Comparison of ENCODE assay signal across 41 mouse cellular contexts in the genomic region with DNA sequence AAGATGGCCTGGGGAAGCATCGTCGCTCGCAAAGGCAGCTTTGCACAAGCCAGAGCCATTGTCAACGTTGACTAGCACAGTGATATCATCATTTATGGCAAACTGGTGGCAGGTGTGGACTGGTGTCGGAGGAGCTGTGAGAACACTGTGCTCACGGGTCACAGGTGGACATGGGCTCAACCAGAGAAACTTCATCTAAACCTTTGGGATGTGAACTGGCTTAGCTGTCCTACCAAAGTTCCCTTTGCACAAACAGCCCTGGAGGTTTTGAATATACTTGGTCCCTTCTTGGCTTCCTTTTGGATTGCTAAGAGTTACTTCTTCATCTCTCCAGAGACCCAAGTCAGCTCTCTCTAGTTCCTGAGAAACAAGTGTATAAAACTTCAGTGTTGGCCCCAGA. TPM values are rescaled to one million over a fixed set of nuclear protein-coding genes. Genes with fewer than 3 reads are reported as not detected.
"Had no signal": no experiment of that assay in that cellular context is flagged by ENCODE, and none has a peak within 500 bp of the region (broad histone marks: within the 10 kb centered on the region; RNA-seq: fewer than 3 reads in every experiment).

Gene Gm17087 (minus strand): TSS at position 101 of the 400 bp plus-strand sequence.

- H3K9me3 ChIP-seq: limb, embryonic 10.5 days; limb, embryonic 13.5 days; limb, embryonic 15.5 days; liver, embryonic 12.5 days; liver, embryonic 13.5 days; liver, embryonic 15.5 days; lung, embryonic 15.5 days; midbrain, embryonic 10.5 days; midbrain, embryonic 12.5 days; midbrain, embryonic 13.5 days; midbrain, embryonic 15.5 days; neural tube, embryonic 12.5 days had no signal

- H3K4me3 ChIP-seq: left cerebral cortex, adult 2 months; limb, embryonic 10.5 days; limb, embryonic 12.5 days; limb, embryonic 13.5 days; limb, embryonic 15.5 days; liver, embryonic 12.5 days; liver, embryonic 13.5 days; liver, embryonic 15.5 days; lung, embryonic 15.5 days; midbrain, embryonic 10.5 days; midbrain, embryonic 12.5 days; midbrain, embryonic 13.5 days; midbrain, embryonic 15.5 days; myocyte; neural tube, embryonic 12.5 days had no signal

- ATAC-seq: liver, embryonic 12.5 days; liver, postnatal 0 days; lung, postnatal 0 days; midbrain, embryonic 13.5 days; midbrain, embryonic 15.5 days; midbrain, embryonic 16.5 days had no signal

- H3K36me3 ChIP-seq: limb, embryonic 10.5 days; limb, embryonic 12.5 days; limb, embryonic 13.5 days; limb, embryonic 15.5 days; liver, embryonic 12.5 days; liver, embryonic 13.5 days; liver, embryonic 15.5 days; lung, embryonic 15.5 days; midbrain, embryonic 10.5 days; midbrain, embryonic 12.5 days; midbrain, embryonic 13.5 days; midbrain, embryonic 15.5 days; neural tube, embryonic 12.5 days had no signal

- H3K4me1 ChIP-seq: limb, embryonic 10.5 days; limb, embryonic 12.5 days; limb, embryonic 13.5 days; limb, embryonic 15.5 days; liver, embryonic 12.5 days; liver, embryonic 13.5 days; liver, embryonic 15.5 days; lung, embryonic 15.5 days; midbrain, embryonic 12.5 days; midbrain, embryonic 15.5 days; neural tube, embryonic 12.5 days had no signal

- H3K27me3 ChIP-seq: limb, embryonic 12.5 days; limb, embryonic 13.5 days; limb, embryonic 15.5 days; liver, embryonic 13.5 days; liver, embryonic 15.5 days; lung, embryonic 15.5 days; midbrain, embryonic 12.5 days; midbrain, embryonic 13.5 days; midbrain, embryonic 15.5 days; neural tube, embryonic 12.5 days had no signal

RNA-seq across cellular contexts. Expression of gene Gm17087, which starts in this region (rescaled TPM):
- total RNA-seq: left cerebral cortex, adult 2 months; left cerebral cortex, adult 8-10 months; left cerebral cortex, postnatal 10 days; left cerebral cortex, postnatal 14 days; left cerebral cortex, postnatal 25 days; left cerebral cortex, postnatal 36 days; left cerebral cortex, postnatal 4 days; liver, adult 2 months; megakaryocyte progenitor cell, adult 5-6 weeks; megakaryocyte-erythroid progenitor cell, adult 5-6 weeks; midbrain, postnatal 0 days; monocyte, adult 5-6 weeks had no signal
- polyA plus RNA-seq: limb, embryonic 10.5 days; limb, embryonic 11.5 days; limb, embryonic 12.5 days; limb, embryonic 13.5 days; limb, embryonic 14.5 days; limb, embryonic 15.5 days; liver, adult 2 months; liver, embryonic 11.5 days; liver, embryonic 12.5 days; liver, embryonic 13.5 days; liver, embryonic 14.5 days; liver, embryonic 15.5 days; liver, embryonic 16.5 days; liver, postnatal 0 days; lung, adult 2 months; lung, embryonic 14.5 days; lung, embryonic 15.5 days; lung, embryonic 16.5 days; lung, postnatal 0 days; macrophage; midbrain, embryonic 10.5 days; midbrain, embryonic 11.5 days; midbrain, embryonic 12.5 days; midbrain, embryonic 13.5 days; midbrain, embryonic 14.5 days; midbrain, embryonic 15.5 days; midbrain, embryonic 16.5 days; midbrain, postnatal 0 days; myocyte; neural tube, embryonic 11.5 days; neural tube, embryonic 12.5 days had no signal
